Mouse (Mus musculus) lung, adult 2 months (tissue): ENCODE results near the gene Kxd1. TPM values are rescaled to one million over a fixed set of nuclear protein-coding genes. Genes with fewer than 3 reads are reported as not detected.

Experiments used
- DNase-seq: peaks from one replicate; pipeline ENCODE4 v3.0.0; 2022
- H3K4me1 ChIP-seq: fragments of 200-500 bp; 2 replicates; pipeline ENCODE4 v1.6.1; 2011; ENCODE audit warnings: low read length; ENCODE audit not compliant: control insufficient read depth, insufficient read depth
- H3K4me3 ChIP-seq: fragments of 200-500 bp; replicated peaks from 2 replicates; pipeline ENCODE3; 2011; ENCODE audit warnings: low read depth, mild to moderate bottlenecking, control low read depth, low read length; ENCODE audit errors: extremely low read depth
- CTCF ChIP-seq: fragments of 200-500 bp; IDR thresholded peaks from 2 replicates; pipeline ENCODE4 v1.5.1; 2011; ENCODE audit warnings: mild to moderate bottlenecking, low read length, control low read depth; ENCODE audit not compliant: insufficient read depth
- POLR2A ChIP-seq: fragments of 200-500 bp; IDR thresholded peaks from 2 replicates; pipeline ENCODE4 v1.6.1; 2011; ENCODE audit warnings: low read depth, mild to moderate bottlenecking, control low read depth, low read length, borderline replicate concordance; ENCODE audit errors: extremely low read depth
- WGBS: fragments of 180-500 bp; shearing (Covaris S2); methylation state at CpG from one replicate; pipeline ENCODE4 v1.1.7; 2018; 5-methylcytosine and 5-hydroxymethylcytosine counted together
- polyA plus RNA-seq: library from polyadenylated mRNA; depleted of rRNA; stranded (reverse); fragments of >200 nt; gene quantifications from 2 replicates; pipeline ENCODE4 v1.2.3, GENCODE M21; 2012

The Kxd1 gene
- polyA plus RNA-seq, 1 experiment: 54.6 TPM

DNA sequence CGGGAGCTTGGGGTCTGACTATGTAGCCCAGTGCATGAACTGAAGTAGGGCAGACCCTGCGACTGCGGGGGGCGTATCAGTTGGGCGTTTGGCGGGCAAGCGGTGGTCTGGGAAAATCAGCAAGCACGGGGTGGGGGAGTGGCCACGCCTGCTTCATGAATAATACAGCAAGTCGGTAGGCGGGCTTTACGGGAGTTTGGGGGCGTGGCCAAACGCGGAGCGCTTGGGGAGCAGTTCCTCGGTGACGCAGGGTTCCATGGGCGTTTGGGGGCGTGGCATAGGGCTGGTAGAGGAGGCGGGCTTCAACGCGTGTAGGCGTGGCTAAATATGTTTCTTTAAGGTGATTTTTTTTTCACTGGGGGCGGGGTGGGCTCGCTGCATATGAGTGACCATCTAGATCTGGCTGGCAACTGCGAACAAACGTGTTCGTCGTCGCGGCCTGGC lies 10.9 kb upstream of the Kxd1 start:
- TF ChIP-seq POLR2A: peak; percentile 38; the same call in 1 of the 2 replicates
- no peak for TF ChIP-seq CTCF
- H3K4me3 ChIP-seq: peak overlapping the region; percentile 90
- H3K4me1 ChIP-seq: peaks cover 15% of the 10 kb centered on the region; the same call in 1 of the 2 replicates
- DNase-seq: peak; percentile 99
- WGBS: under 1% methylated on average over 32 of the region's 32 CpGs

DNA sequence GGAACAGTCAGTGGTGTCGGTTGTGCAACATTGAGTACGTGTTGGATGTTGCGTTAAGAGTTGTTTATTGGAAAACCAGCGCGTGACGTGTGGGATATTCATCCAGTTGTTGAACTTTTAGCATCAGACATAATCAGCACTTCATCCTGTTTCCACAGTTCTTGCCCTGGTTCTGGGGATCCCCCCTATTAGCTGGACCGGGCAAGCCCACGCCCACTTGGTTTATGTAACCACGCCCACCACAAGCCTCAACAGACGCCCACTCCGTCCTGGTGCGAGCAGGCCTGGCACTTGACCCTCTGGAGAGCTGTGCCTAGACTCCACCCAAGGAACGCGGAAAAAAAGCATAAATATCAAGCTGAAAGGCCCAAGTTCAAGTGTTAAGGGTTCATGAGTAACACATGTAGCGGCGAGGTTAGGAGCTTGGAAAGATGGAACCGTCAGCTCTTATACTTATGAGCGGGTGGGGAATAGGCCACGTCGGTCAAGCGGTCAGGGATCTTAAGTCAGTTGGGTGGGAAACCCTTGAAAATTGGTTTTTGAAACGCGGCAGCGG lies 10.3 kb upstream of the Kxd1 start:
- TF ChIP-seq CTCF (no peak), POLR2A (peak; percentile 31; the same call in 1 of the 2 replicates)
- 4% methylated on average over 24 of the region's 24 CpGs for WGBS
- Histone ChIP-seq H3K4me3 (peak overlapping the region; percentile 74), H3K4me1 (peaks cover 14% of the 10 kb centered on the region; the same call in 1 of the 2 replicates)
- DNase-seq: peak; percentile 75

DNA sequence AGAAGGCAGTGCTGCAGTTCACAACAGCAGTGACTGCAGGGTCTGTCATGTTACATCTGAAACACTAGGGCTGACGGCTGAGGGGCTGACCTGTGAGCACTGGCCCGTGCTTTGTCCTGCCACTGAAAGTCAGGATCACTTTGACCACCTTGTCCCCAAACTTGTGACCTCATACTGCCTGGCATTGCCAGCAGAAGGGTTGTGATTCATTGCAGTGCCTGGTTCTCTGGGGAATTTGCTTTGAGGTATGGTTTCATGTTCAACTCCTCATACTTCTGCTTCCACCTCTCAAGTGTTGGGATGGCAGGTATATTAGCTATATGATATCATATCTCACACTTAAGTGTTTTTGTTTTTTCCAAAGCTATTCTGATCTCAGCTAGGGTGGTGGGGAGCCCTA lies 7.9 kb upstream of the Kxd1 start:
- 85% methylated on average over 2 of the region's 2 CpGs for WGBS
- no peak for TF ChIP-seq CTCF
- no peak for TF ChIP-seq POLR2A
- no peak overlapping the region for H3K4me3 ChIP-seq
- DNase-seq: no peak
- peaks cover 8% of the 10 kb centered on the region; the same call in 1 of the 2 replicates for H3K4me1 ChIP-seq

DNA sequence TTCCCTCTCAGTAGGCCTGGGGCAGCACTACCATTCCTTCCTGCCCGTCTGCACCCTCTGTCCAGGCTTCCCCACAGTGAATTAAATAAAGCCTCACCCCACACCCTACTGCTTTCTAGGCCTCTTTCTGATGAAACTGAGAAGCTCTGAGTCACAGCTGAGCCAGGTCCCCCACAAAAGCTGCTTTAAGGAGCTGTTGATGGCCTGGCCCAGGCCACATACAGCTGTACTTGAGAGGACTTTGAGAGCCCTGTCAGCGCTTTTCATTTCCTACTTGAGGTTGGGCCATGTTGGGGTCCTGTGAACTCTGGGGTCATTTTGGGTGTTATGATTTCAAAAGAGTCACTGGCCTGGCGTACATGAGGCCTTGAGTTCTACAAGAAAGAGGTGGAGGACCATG lies 7.5 kb upstream of the Kxd1 start:
- TF ChIP-seq CTCF: no peak
- no peak for TF ChIP-seq POLR2A
- 68% methylated on average over 3 of the region's 3 CpGs for WGBS
- DNase-seq: no peak
- Histone ChIP-seq H3K4me3 (no peak overlapping the region), H3K4me1 (peaks cover 4% of the 10 kb centered on the region; the same call in 1 of the 2 replicates)

DNA sequence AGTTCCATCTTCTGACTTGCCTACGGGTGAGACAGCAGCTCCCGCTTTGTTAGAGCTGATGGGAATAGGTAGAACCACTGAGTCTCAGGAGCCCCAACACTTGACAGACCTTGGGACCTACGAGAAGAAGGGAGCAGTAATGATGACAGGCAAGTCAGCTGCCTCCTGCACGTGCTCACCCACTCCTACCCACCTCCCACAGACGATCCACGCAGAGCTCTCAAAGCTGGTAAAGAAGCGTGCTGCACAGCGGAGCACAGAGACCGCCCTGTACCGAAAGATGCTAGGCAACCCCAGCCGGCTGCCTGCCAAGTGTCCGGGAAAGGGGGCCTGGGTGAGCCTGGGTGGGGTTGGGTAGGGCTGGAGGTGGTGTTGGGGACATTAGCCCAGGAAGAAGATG lies 6.5 kb upstream of the Kxd1 start:
- TF ChIP-seq POLR2A (no peak), CTCF (no peak)
- no peak for DNase-seq
- Histone ChIP-seq H3K4me3 (no peak overlapping the region), H3K4me1 (peaks cover 3% of the 10 kb centered on the region; the same call in 1 of the 2 replicates)
- 91% methylated on average over 12 of the region's 12 CpGs for WGBS

DNA sequence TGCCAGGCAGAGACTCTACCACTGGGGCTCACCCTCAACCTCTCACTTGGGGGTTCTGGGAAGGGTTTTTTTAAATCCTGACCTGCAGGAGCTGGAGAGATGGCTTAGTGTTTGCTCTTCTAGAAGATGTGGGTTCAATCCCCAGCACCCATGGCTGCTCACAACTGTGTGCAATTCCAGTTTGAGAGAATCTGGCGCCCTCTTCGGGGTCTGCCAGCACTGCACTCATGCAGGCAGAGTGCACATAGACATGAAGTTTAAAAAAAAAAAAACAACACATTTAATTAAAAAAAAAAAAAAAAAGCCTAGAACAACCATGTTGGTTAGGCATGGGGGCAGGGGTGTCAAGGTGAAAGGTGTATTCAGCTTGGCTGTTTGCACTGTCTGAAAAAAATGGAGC lies 2.6 kb upstream of the Kxd1 start:
- TF ChIP-seq POLR2A (no peak), CTCF (no peak)
- no peak for DNase-seq
- WGBS: 92% methylated on average over 2 of the region's 2 CpGs
- Histone ChIP-seq H3K4me3 (no peak overlapping the region), H3K4me1 (peaks cover 3% of the 10 kb centered on the region)

DNA sequence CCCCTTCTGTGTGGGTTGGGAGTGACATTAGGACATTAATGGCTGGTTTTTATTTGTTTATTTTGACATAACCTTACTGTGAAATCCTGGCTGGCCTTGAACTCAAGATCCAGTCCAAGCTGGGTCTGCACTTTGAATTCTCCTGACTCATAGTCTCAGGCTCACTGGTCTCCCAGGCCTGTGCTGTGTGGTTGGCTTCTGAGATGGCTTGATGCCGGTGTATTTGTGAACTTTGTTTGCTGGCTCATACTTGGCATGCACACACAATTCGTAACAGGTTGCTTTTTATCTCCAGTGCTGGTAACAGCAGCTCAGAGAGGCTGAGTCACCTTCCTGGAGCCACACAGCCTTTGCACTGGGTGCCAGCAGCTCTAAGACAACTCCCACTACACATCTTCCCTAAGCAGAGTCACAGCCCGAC lies 2.0 kb upstream of the Kxd1 start:
- WGBS: 81% methylated on average over 3 of the region's 3 CpGs
- Histone ChIP-seq H3K4me1 (peaks cover 3% of the 10 kb centered on the region), H3K4me3 (no peak overlapping the region)
- TF ChIP-seq CTCF: no peak
- no peak for TF ChIP-seq POLR2A
- no peak for DNase-seq

DNA sequence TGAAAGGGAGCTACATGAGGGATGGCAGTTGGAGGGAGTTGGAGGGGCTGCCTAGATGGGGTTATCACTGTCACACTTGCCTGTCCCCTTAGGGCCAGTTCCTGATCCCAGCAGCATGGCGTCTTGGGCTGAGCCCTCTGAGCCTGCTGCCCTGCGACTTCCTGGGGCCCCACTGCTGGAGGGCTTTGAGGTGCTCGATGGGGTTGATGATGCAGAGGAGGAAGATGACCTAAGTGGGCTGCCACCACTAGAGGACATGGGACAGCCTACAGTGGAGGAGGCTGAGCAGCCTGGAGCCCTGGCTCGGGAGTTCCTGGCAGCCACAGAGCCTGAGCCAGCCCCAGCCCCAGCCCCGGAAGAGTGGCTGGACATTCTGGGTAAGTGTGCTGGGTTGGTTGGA lies 1.5 kb upstream of the Kxd1 start:
- Histone ChIP-seq H3K4me1 (peaks cover 3% of the 10 kb centered on the region), H3K4me3 (no peak overlapping the region)
- no peak for TF ChIP-seq CTCF
- TF ChIP-seq POLR2A: no peak
- WGBS: 57% methylated on average over 5 of the region's 5 CpGs
- DNase-seq: no peak

DNA sequence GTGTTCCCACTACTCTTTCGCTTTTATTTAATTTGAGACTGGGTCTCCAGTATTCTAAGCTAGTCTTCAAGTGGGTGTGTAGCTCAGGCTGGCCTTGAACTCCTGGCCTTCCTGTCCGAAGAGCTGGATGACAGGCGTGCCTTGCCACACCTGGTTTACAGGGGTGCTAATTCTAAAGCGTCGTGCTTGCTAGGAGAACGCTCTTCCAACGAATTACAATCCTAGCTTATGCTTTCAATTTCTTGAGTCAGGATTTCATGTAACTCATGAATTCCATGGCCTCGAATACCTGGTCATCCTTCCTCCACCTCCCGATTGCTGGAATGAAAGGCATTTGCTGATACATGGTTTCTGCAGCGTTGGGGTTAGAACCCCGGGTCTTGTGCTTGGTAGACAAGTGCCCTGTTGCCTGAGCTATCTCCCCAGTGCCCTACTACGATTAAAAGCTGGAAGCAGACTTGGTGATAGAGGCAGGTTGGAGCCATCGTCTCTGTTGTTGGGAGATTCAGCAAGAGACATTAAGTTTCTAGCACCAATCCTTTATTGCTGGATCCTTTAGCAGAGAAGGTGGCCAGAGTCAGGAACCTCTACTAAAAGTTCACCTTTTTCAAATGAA lies 534 bp upstream of the Kxd1 start:
- DNase-seq: no peak
- WGBS: 14% methylated on average over 13 of the region's 13 CpGs
- Histone ChIP-seq H3K4me1 (peaks cover 7% of the 10 kb centered on the region), H3K4me3 (peak overlapping the region; percentile 92)
- TF ChIP-seq POLR2A (no peak), CTCF (no peak)

DNA sequence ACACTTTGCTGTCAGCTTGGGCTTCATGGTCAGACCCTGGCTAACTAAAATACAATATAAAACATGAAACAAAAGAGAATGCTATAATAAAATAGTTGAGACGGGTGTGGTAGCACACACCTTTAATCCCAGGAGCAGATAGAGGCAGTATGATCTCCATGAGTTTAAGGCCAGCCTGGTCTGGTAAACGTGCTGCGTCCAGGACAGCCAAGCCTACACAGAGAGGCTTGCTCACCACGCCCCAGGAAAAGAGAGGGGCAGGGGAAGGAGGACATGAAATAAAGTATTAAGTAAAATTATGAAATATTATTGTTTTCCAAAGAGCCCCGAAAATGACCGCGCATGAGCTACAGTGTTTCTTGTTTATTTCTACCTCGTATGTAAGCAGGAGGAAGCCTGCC lies 645 bp downstream of the Kxd1 start:
- 1% methylated on average over 8 of the region's 8 CpGs for WGBS
- TF ChIP-seq POLR2A: no peak
- TF ChIP-seq CTCF: no peak
- peaks cover 13% of the 10 kb centered on the region for H3K4me1 ChIP-seq
- peak overlapping the region; percentile 97 for H3K4me3 ChIP-seq
- DNase-seq: no peak
